Mouse (Mus musculus) erythroblast, embryonic 14.5 days (primary cell): ENCODE measurements around the gene Tmem91.

Source experiments
- GATA1 ChIP-seq: IDR thresholded peaks from 2 replicates; pipeline ENCODE4 v1.6.1; 2012; ENCODE audit warnings: low read length, inconsistent platforms, mixed read lengths
- TAL1 ChIP-seq: IDR thresholded peaks from 3 replicates; pipeline ENCODE4 v1.6.1; 2012; ENCODE audit warnings: low read length, inconsistent platforms, mixed read lengths

DNA sequence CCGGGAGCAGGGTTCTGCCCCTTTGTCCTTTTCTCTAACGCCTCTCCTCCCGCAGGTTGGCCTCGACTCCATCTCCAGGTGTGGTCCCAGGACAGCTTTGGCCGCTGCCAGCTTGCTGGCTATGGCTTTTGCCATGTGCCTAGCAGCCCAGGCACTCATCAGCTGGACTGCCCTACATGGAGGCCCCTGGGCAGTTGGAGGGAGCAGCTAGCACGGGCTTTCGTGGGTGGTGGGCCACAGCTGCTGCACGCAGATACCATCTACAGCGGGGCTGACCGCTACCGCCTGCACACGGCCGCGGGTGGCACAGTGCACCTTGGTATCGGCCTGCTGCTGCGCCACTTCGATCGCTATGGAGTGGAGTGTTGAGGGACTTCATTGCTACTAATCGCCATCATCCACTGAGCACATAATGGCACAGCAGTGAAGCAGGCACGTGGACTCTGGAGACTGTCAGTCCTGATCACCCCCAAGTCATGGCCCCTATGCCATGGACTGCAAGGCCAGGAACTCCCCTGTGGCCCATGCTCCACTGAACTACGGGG lies 11.0 kb upstream of the Tmem91 start:
- TF ChIP-seq GATA1 (no peak), TAL1 (no peak)
